ENCODE assay signal across 11 mouse cellular contexts in genomic region chr4:141334695-141335094, GRCm38 (mm10). TPM values are rescaled to one million over a fixed set of nuclear protein-coding genes. Genes with fewer than 3 reads are reported as not detected.
A peak's percentile ranks its signal among the peaks of the same experiment; 100 is the strongest.
DNase-seq lines count a peak whose midpoint lies in the region; ATAC-seq and TF ChIP-seq lines count a peak whose summit lies in the region.
"Had no signal": no experiment of that assay in that cellular context is flagged by ENCODE, and none has a peak within 500 bp of the region (broad histone marks: within the 10 kb centered on the region; RNA-seq: fewer than 3 reads in every experiment).

No protein-coding gene starts in this region.

- H3K4me2 ChIP-seq in lung, embryonic 15.5 days = no peak overlapping the region
- H3K4me2 ChIP-seq in forebrain, postnatal 0 days (ENCODE audit: low read depth) = no peak overlapping the region
- H3K4me2 ChIP-seq in limb, embryonic 14.5 days (replicated peaks; ENCODE audit: low read depth, low read length, severe bottlenecking) = no peak overlapping the region
- H3K4me2 ChIP-seq in stomach, postnatal 0 days (replicated peaks; ENCODE audit: low read depth) = no peak overlapping the region
- H3K4me2 ChIP-seq: intestine, embryonic 15.5 days; liver, embryonic 12.5 days had no signal

- no peak for DNase-seq in lung, postnatal 36 days
- DNase-seq in forebrain, postnatal 0 days = no peak
- DNase-seq in limb, embryonic 14.5 days (ENCODE audit: low spot score) = no peak
- no peak for DNase-seq in stomach, postnatal 0 days (ENCODE audit: low spot score)
- DNase-seq in urinary bladder, postnatal 10 days (ENCODE audit: low spot score) = no peak
- no peak for DNase-seq in adrenal gland, postnatal 36 days
- DNase-seq: thymus, adult 2 months had no signal

- TF ChIP-seq POLR2A in limb, embryonic 14.5 days (IDR thresholded peaks at IDR 0.05; ENCODE audit: borderline replicate concordance, extremely low read depth, insufficient read depth, insufficient read length) = no peak

- H3K4me1 ChIP-seq in lung, embryonic 15.5 days = peaks cover 35% of the 10 kb centered on the region
- H3K4me1 ChIP-seq in forebrain, postnatal 0 days (ENCODE audit: insufficient read depth) = no peaks in the 10 kb centered on the region
- peaks cover 44% of the 10 kb centered on the region for H3K4me1 ChIP-seq in limb, embryonic 14.5 days (ENCODE audit: control insufficient read depth, insufficient read depth, low read length)
- 0 out of 2 replicates have a peak, but pooled peaks cover 6% of the 10 kb centered on the region for H3K4me1 ChIP-seq in stomach, postnatal 0 days (replicated peaks; ENCODE audit: control insufficient read depth, insufficient read depth)

- no peak for ATAC-seq in lung, embryonic 15.5 days (ENCODE audit: borderline replicate concordance, extremely low read depth, low FRiP score, low TSS enrichment)
- ATAC-seq in forebrain, postnatal 0 days = 0 out of 2 replicates have a peak, but pooled peaks have one; percentile 6
- ATAC-seq in limb, embryonic 14.5 days (ENCODE audit: low FRiP score, low read depth) = no peak
- no peak for ATAC-seq in stomach, postnatal 0 days (ENCODE audit: low FRiP score, low TSS enrichment)
- ATAC-seq: intestine, embryonic 15.5 days; liver, embryonic 12.5 days had no signal

- H3K4me3 ChIP-seq in lung, embryonic 15.5 days = no peak overlapping the region
- H3K4me3 ChIP-seq in forebrain, postnatal 0 days (ENCODE audit: low read depth, low read length) = no peak overlapping the region
- no peak overlapping the region for H3K4me3 ChIP-seq in limb, embryonic 14.5 days (replicated peaks; ENCODE audit: low read length)
- no peak overlapping the region for H3K4me3 ChIP-seq in stomach, postnatal 0 days (ENCODE audit: low read depth, low read length)
- H3K4me3 ChIP-seq: intestine, embryonic 15.5 days; liver, embryonic 12.5 days had no signal

- H3K9me3 ChIP-seq in lung, embryonic 15.5 days = no peaks in the 10 kb centered on the region
- H3K9me3 ChIP-seq in forebrain, postnatal 0 days (ENCODE audit: low read length) = no peaks in the 10 kb centered on the region
- no peaks in the 10 kb centered on the region for H3K9me3 ChIP-seq in limb, embryonic 14.5 days (ENCODE audit: control insufficient read depth, low read length)
- H3K9me3 ChIP-seq in stomach, postnatal 0 days (ENCODE audit: control insufficient read depth, low read length) = no peaks in the 10 kb centered on the region
- H3K9me3 ChIP-seq: intestine, embryonic 15.5 days; liver, embryonic 12.5 days had no signal

- H3K27me3 ChIP-seq in lung, embryonic 15.5 days = no peaks in the 10 kb centered on the region
- H3K27me3 ChIP-seq in forebrain, postnatal 0 days (ENCODE audit: insufficient read depth, low read length) = no peaks in the 10 kb centered on the region
- no peaks in the 10 kb centered on the region for H3K27me3 ChIP-seq in limb, embryonic 14.5 days (ENCODE audit: control insufficient read depth, insufficient read depth, low read length)
- no peaks in the 10 kb centered on the region for H3K27me3 ChIP-seq in stomach, postnatal 0 days (ENCODE audit: control insufficient read depth, insufficient read depth, low read length)
- H3K27me3 ChIP-seq: intestine, embryonic 15.5 days had no signal

- peak overlapping the region; percentile 60 for H3K27ac ChIP-seq in lung, embryonic 15.5 days
- no peak overlapping the region for H3K27ac ChIP-seq in forebrain, postnatal 0 days (ENCODE audit: low read depth, low read length)
- peak overlapping the region; percentile 55; the same call in 1 of the 2 replicates for H3K27ac ChIP-seq in limb, embryonic 14.5 days (replicated peaks; ENCODE audit: low read depth, low read length)
- 0 out of 2 replicates have a peak overlapping the region, but pooled peaks have one; percentile 2 for H3K27ac ChIP-seq in stomach, postnatal 0 days (replicated peaks)
- H3K27ac ChIP-seq: liver, embryonic 12.5 days had no signal

- H3K36me3 ChIP-seq in lung, embryonic 15.5 days = no peaks in the 10 kb centered on the region
- no peaks in the 10 kb centered on the region for H3K36me3 ChIP-seq in forebrain, postnatal 0 days (ENCODE audit: insufficient read depth)
- H3K36me3 ChIP-seq in limb, embryonic 14.5 days (ENCODE audit: control insufficient read depth, insufficient read depth, low read length) = no peaks in the 10 kb centered on the region
- H3K36me3 ChIP-seq in stomach, postnatal 0 days (ENCODE audit: control insufficient read depth, insufficient read depth, low read length) = no peaks in the 10 kb centered on the region
- H3K36me3 ChIP-seq: intestine, embryonic 15.5 days; liver, embryonic 12.5 days had no signal

- no peak overlapping the region for H3K9ac ChIP-seq in lung, embryonic 15.5 days
- H3K9ac ChIP-seq in forebrain, postnatal 0 days = no peak overlapping the region
- H3K9ac ChIP-seq in limb, embryonic 14.5 days (ENCODE audit: low read depth, low read length, severe bottlenecking) = peak overlapping the region; percentile 38; the same call in 1 of the 2 replicates
- H3K9ac ChIP-seq in stomach, postnatal 0 days (ENCODE audit: low read length) = peak overlapping the region; percentile 43; the same call in 1 of the 2 replicates
- H3K9ac ChIP-seq: intestine, embryonic 15.5 days; liver, embryonic 12.5 days had no signal

- no peak for TF ChIP-seq CTCF in forebrain, postnatal 0 days (IDR thresholded peaks at IDR 0.05; ENCODE audit: low read depth)
- TF ChIP-seq CTCF in stomach, postnatal 0 days (IDR thresholded peaks at IDR 0.05; ENCODE audit: low read depth) = no peak

- no peak for TF ChIP-seq EP300 in stomach, postnatal 0 days (optimal IDR thresholded peaks at IDR 0.05)

- 67% methylated on average over 5 of the region's 5 CpGs for WGBS in lung, embryonic 15.5 days
- WGBS in forebrain, postnatal 0 days = 42% methylated on average over 5 of the region's 5 CpGs
- 55% methylated on average over 5 of the region's 5 CpGs for WGBS in limb, embryonic 14.5 days
- 63% methylated on average over 5 of the region's 5 CpGs for WGBS in stomach, postnatal 0 days

RNA-seq across cellular contexts. Expression of gene Fam131c, which starts 33.3 kb away (rescaled TPM):
- 3.1 and 3.6 TPM in 2 replicates for polyA plus RNA-seq in lung, embryonic 15.5 days (2015; fragmentation: Nextera tagmentation; extraction: Ambion mirVana)
- total RNA-seq in forebrain, postnatal 0 days (2014; rRNA removed) = 48.8 and 50.4 TPM in 2 replicates
- 28.9 and 37.0 TPM in 2 replicates for polyA plus RNA-seq in forebrain, postnatal 0 days (2015; fragmentation: Nextera tagmentation; extraction: Ambion mirVana)
- 1.2 and 1.8 TPM in 2 replicates for polyA plus RNA-seq in limb, embryonic 14.5 days (2012; rRNA removed)
- 1.5 and 1.6 TPM in 2 replicates for polyA plus RNA-seq in limb, embryonic 14.5 days (2014; fragmentation: Nextera tagmentation; extraction: Ambion mirVana)
- 3.4 and 3.6 TPM in 2 replicates for polyA plus RNA-seq in stomach, postnatal 0 days (2015; fragmentation: Nextera tagmentation; extraction: Ambion mirVana)
- 1 to 10 TPM; 1.8 to 2.7 TPM for total RNA-seq in adrenal gland, postnatal 36 days (2021)
- total RNA-seq: neutrophil, adult 5-6 weeks had no signal

RNA-seq across cellular contexts. Expression of gene Epha2, which starts 33.7 kb away (rescaled TPM):
- 10.8 and 11.0 TPM in 2 replicates for polyA plus RNA-seq in lung, embryonic 15.5 days (2015; fragmentation: Nextera tagmentation; extraction: Ambion mirVana)
- total RNA-seq in forebrain, postnatal 0 days (2014; rRNA removed) = 1.2 and 1.4 TPM in 2 replicates
- 0.33 and 0.39 TPM in 2 replicates for polyA plus RNA-seq in forebrain, postnatal 0 days (2015; fragmentation: Nextera tagmentation; extraction: Ambion mirVana)
- 9.4 and 13.1 TPM in 2 replicates for polyA plus RNA-seq in limb, embryonic 14.5 days (2012; rRNA removed)
- 2.2 and 2.4 TPM in 2 replicates for polyA plus RNA-seq in limb, embryonic 14.5 days (2014; fragmentation: Nextera tagmentation; extraction: Ambion mirVana)
- 3.9 and 4.9 TPM in 2 replicates for polyA plus RNA-seq in stomach, postnatal 0 days (2015; fragmentation: Nextera tagmentation; extraction: Ambion mirVana)
- 10 to 100 TPM; 14.4 to 23.6 TPM for total RNA-seq in adrenal gland, postnatal 36 days (2021)

Comparison
In these comparisons a context has a peak if more than half of its experiments do, and no peak if none do; other contexts are left out.
1. H3K9ac ChIP-seq: peak in limb, embryonic 14.5 days (single experiment) and stomach, postnatal 0 days (single experiment); none in lung, embryonic 15.5 days (single experiment) and forebrain, postnatal 0 days (single experiment).